Mouse (Mus musculus) forebrain, embryonic 10.5 days (tissue): Measurements from ENCODE around the gene Trip12. TPM values are rescaled to one million over a fixed set of nuclear protein-coding genes. Genes with fewer than 3 reads are reported as not detected.

Source experiments
- microRNA-seq: library from miRNA; unstranded; fragments of <30 nt; microRNA quantifications from one replicate; pipeline ENCODE4, GENCODE M21; 2017
- polyA plus RNA-seq: library from polyadenylated mRNA; unstranded; fragments of >200 nt; fragmentation: Nextera tagmentation; extraction: Ambion mirVana; gene quantifications from 2 replicates; pipeline ENCODE4 v1.2.1, GENCODE M21; 2016

Trip12 gene
- polyA plus RNA-seq, 1 experiment from 2014 or later: 79.2 TPM

Small RNAs within 50 kb of the gene (microRNA-seq; reads per million reads assigned to microRNA genes)
- 33.8 reads per million, percentile 37 among the genes with 10 or more reads in this experiment for gene Mir5126

Other genes with a start within 250 kb of the Trip12 start
- 6.4 and 8.3 TPM in 2 replicates for gene Dner, start 144.3 kb downstream of the Trip12 start, polyA plus RNA-seq
- gene Fbxo36, start 675 bp downstream of the Trip12 start, polyA plus RNA-seq: 10.2 and 11.5 TPM in 2 replicates
- gene Slc16a14, start 94.6 kb upstream of the Trip12 start, polyA plus RNA-seq: 0.68 and 1.5 TPM in 2 replicates